Mouse (Mus musculus): ENCODE measurements around the gene Dscam. TPM values are rescaled to one million over a fixed set of nuclear protein-coding genes. Genes with fewer than 3 reads are reported as not detected.

Dscam gene
- total and polyA plus RNA-seq, 2 experiments from 2014 or later = not detected

GRCm38 (mm10) chr16:96740073-96741055 lies 430.2 kb downstream of the Dscam start:
- H3K9ac ChIP-seq (replicated peaks; ENCODE audit: low read depth, low read length) = no peak overlapping the region
- H3K4me3 ChIP-seq (ENCODE audit: low read depth, low read length) = no peak overlapping the region
- 69% methylated on average over 7 of the region's 7 CpGs for WGBS
- 0 out of 2 replicates have a peak, but pooled peaks cover 2% of the 10 kb centered on the region for H3K9me3 ChIP-seq (replicated peaks; ENCODE audit: control insufficient read depth, low read length)
- H3K4me1 ChIP-seq (ENCODE audit: control insufficient read depth, insufficient read depth) = no peaks in the 10 kb centered on the region
- no peaks in the 10 kb centered on the region for H3K27me3 ChIP-seq (ENCODE audit: control insufficient read depth, insufficient read depth, low read length)
- ATAC-seq (ENCODE audit: insufficient read depth, low read depth) (no peak), DNase-seq (ENCODE audit: low spot score) (no peak)
- H3K27ac ChIP-seq (ENCODE audit: low read depth) = no peak overlapping the region
- no peak overlapping the region for H3K4me2 ChIP-seq (ENCODE audit: low read depth, low read length)
- no peak for TF ChIP-seq CTCF (IDR thresholded peaks at IDR 0.05; ENCODE audit: low read depth)
- TF ChIP-seq EP300 (IDR thresholded peaks at IDR 0.05; ENCODE audit: low read depth) = no peak
- no peaks in the 10 kb centered on the region for H3K36me3 ChIP-seq (replicated peaks; ENCODE audit: control insufficient read depth, insufficient read depth, low read length)

- Histone ChIP-seq H3K4me3 (ENCODE audit: low read depth, low read length) (no peak overlapping the region), H3K27ac (ENCODE audit: low read depth) (no peak overlapping the region), H3K4me2 (ENCODE audit: low read depth, low read length) (no peak overlapping the region), H3K27me3 (ENCODE audit: control insufficient read depth, insufficient read depth, low read length) (no peaks in the 10 kb centered on the region), H3K36me3 (replicated peaks; ENCODE audit: control insufficient read depth, insufficient read depth, low read length) (no peaks in the 10 kb centered on the region), H3K9me3 (replicated peaks; ENCODE audit: control insufficient read depth, low read length) (0 out of 2 replicates have a peak, but pooled peaks cover 2% of the 10 kb centered on the region), H3K9ac (replicated peaks; ENCODE audit: low read depth, low read length) (no peak overlapping the region), H3K4me1 (ENCODE audit: control insufficient read depth, insufficient read depth) (no peaks in the 10 kb centered on the region)
- 78% methylated on average over 1 of the region's 1 CpGs for WGBS
- no peak for ATAC-seq (ENCODE audit: insufficient read depth, low read depth)
- DNase-seq (ENCODE audit: low spot score) = no peak
- TF ChIP-seq EP300 (IDR thresholded peaks at IDR 0.05; ENCODE audit: low read depth) = no peak
- no peak for TF ChIP-seq CTCF (IDR thresholded peaks at IDR 0.05; ENCODE audit: low read depth)
Measured at GRCm38 (mm10) chr16:96736501-96736900, 434.1 kb downstream of the Dscam start.

GRCm38 (mm10) chr16:96730881-96731280 lies 439.7 kb downstream of the Dscam start:
- DNase-seq (ENCODE audit: low spot score) (no peak), ATAC-seq (ENCODE audit: insufficient read depth, low read depth) (no peak)
- Histone ChIP-seq H3K4me3 (ENCODE audit: low read depth, low read length) (no peak overlapping the region), H3K27me3 (ENCODE audit: control insufficient read depth, insufficient read depth, low read length) (no peaks in the 10 kb centered on the region), H3K4me2 (ENCODE audit: low read depth, low read length) (no peak overlapping the region), H3K4me1 (ENCODE audit: control insufficient read depth, insufficient read depth) (no peaks in the 10 kb centered on the region), H3K36me3 (replicated peaks; ENCODE audit: control insufficient read depth, insufficient read depth, low read length) (no peaks in the 10 kb centered on the region), H3K9ac (replicated peaks; ENCODE audit: low read depth, low read length) (no peak overlapping the region), H3K27ac (ENCODE audit: low read depth) (no peak overlapping the region), H3K9me3 (replicated peaks; ENCODE audit: control insufficient read depth, low read length) (no peaks in the 10 kb centered on the region)
- WGBS = 70% methylated on average over 3 of the region's 3 CpGs
- no peak for TF ChIP-seq CTCF (IDR thresholded peaks at IDR 0.05; ENCODE audit: low read depth)

- no peak overlapping the region for H3K9ac ChIP-seq (replicated peaks; ENCODE audit: low read depth, low read length)
- H3K27me3 ChIP-seq (ENCODE audit: control insufficient read depth, insufficient read depth, low read length) = no peaks in the 10 kb centered on the region
- H3K27ac ChIP-seq (ENCODE audit: low read depth) = no peak overlapping the region
- no peak overlapping the region for H3K4me2 ChIP-seq (ENCODE audit: low read depth, low read length)
- H3K4me3 ChIP-seq (ENCODE audit: low read depth, low read length) = no peak overlapping the region
- 47% methylated on average over 13 of the region's 13 CpGs for WGBS
- no peaks in the 10 kb centered on the region for H3K4me1 ChIP-seq (ENCODE audit: control insufficient read depth, insufficient read depth)
- no peak for ATAC-seq (ENCODE audit: insufficient read depth, low read depth)
- TF ChIP-seq EP300 (IDR thresholded peaks at IDR 0.05; ENCODE audit: low read depth) (no peak), CTCF (IDR thresholded peaks at IDR 0.05; ENCODE audit: low read depth) (no peak)
- H3K9me3 ChIP-seq (replicated peaks; ENCODE audit: control insufficient read depth, low read length) = no peaks in the 10 kb centered on the region
- no peak for DNase-seq (ENCODE audit: low spot score)
- H3K36me3 ChIP-seq (replicated peaks; ENCODE audit: control insufficient read depth, insufficient read depth, low read length) = no peaks in the 10 kb centered on the region
Measured at GRCm38 (mm10) chr16:96727836-96728774, 442.4 kb downstream of the Dscam start.

- no peak for TF ChIP-seq CTCF (IDR thresholded peaks at IDR 0.05; ENCODE audit: low read depth)
- TF ChIP-seq EP300 (IDR thresholded peaks at IDR 0.05; ENCODE audit: low read depth) = no peak
- H3K4me2 ChIP-seq (ENCODE audit: low read depth, low read length) = no peak overlapping the region
- no peak overlapping the region for H3K9ac ChIP-seq (replicated peaks; ENCODE audit: low read depth, low read length)
- H3K4me3 ChIP-seq (ENCODE audit: low read depth, low read length) = no peak overlapping the region
- DNase-seq (ENCODE audit: low spot score) = no peak
- no peaks in the 10 kb centered on the region for H3K4me1 ChIP-seq (ENCODE audit: control insufficient read depth, insufficient read depth)
- no peak overlapping the region for H3K27ac ChIP-seq (ENCODE audit: low read depth)
- no peaks in the 10 kb centered on the region for H3K27me3 ChIP-seq (ENCODE audit: control insufficient read depth, insufficient read depth, low read length)
- no peak for ATAC-seq (ENCODE audit: insufficient read depth, low read depth)
- 81% methylated on average over 8 of the region's 8 CpGs for WGBS
- no peaks in the 10 kb centered on the region for H3K36me3 ChIP-seq (replicated peaks; ENCODE audit: control insufficient read depth, insufficient read depth, low read length)
- no peaks in the 10 kb centered on the region for H3K9me3 ChIP-seq (replicated peaks; ENCODE audit: control insufficient read depth, low read length)
Measured at GRCm38 (mm10) chr16:96725071-96725724, 445.4 kb downstream of the Dscam start.

Measured in heart, postnatal 0 days (tissue).